Mouse (Mus musculus) limb, embryonic 10.5 days (tissue): ENCODE data around the gene Rbm25. TPM values are rescaled to one million over a fixed set of nuclear protein-coding genes. Genes with fewer than 3 reads are reported as not detected.
A peak's percentile ranks its signal among the peaks of the same experiment; 100 is the strongest.

Experiments used
- DNase-seq: peaks from one replicate; pipeline ENCODE4 v3.0.0-alpha.2; 2017; ENCODE audit warnings: low spot score
- H3K27ac ChIP-seq: fragments of 300-500 bp; sonication (generic); 2 replicates; pipeline ENCODE4 v1.5.1; 2016; ENCODE audit warnings: mild to moderate bottlenecking
- H3K27me3 ChIP-seq: fragments of 300-500 bp; sonication (generic); 2 replicates; pipeline ENCODE4 v1.6.1; 2016; ENCODE audit warnings: low read depth, mild to moderate bottlenecking; ENCODE audit not compliant: poor library complexity, severe bottlenecking
- H3K36me3 ChIP-seq: fragments of 300-500 bp; sonication (generic); 2 replicates; pipeline ENCODE4 v1.6.1; 2016; ENCODE audit warnings: mild to moderate bottlenecking, moderate library complexity
- H3K4me1 ChIP-seq: fragments of 300-500 bp; sonication (generic); 2 replicates; pipeline ENCODE4 v1.6.1; 2016
- H3K4me3 ChIP-seq: fragments of 300-500 bp; sonication (generic); 2 replicates; pipeline ENCODE4 v1.5.1; 2016; ENCODE audit warnings: mild to moderate bottlenecking, moderate library complexity
- H3K9me3 ChIP-seq: fragments of 300-500 bp; sonication (generic); replicated peaks from 2 replicates; pipeline ENCODE4 v1.6.1; 2016; ENCODE audit warnings: mild to moderate bottlenecking
- WGBS: fragments of 180-500 bp; shearing (Covaris S2); methylation state at CpG from one replicate; pipeline ENCODE4 v1.1.7; 2016; 5-methylcytosine and 5-hydroxymethylcytosine counted together
- polyA plus RNA-seq: library from polyadenylated mRNA; unstranded; fragments of >200 nt; fragmentation: Nextera tagmentation; extraction: Ambion mirVana; gene quantifications from 2 replicates; pipeline ENCODE4 v1.2.1, GENCODE M21; 2016

Rbm25 gene
- polyA plus RNA-seq, 1 experiment from 2014 or later: 308 TPM

DNA sequence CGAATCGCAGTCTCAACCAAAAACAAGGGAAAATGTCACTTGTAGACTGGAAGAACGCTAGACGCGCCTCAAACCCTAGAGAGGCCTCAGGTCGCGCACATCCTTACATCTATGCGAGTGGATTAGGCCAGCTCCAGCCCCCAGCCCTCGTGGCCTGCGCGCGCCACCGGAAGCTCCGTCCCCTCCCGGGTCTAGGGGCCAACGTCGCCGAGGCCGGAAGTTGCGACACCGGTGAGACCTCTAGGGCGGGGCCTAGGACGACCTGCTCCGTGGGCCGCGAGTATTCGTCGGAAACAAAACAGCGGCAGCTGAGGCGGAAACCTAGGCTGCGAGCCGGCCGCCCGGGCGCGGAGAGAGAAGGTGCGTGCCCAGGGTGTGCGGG is 56.9 kb downstream of the Rbm25 start, which contains the start of gene Psen1:
Psen1 (plus strand) TSS at position 219 of the 382 bp plus-strand sequence.
- Histone ChIP-seq H3K9me3 (no peaks in the 10 kb centered on the region), H3K27me3 (no peaks in the 10 kb centered on the region), H3K27ac (peak within 1 kb of the TSS; percentile 95), H3K4me3 (peak within 1 kb of the TSS; percentile 99), H3K4me1 (peaks cover 10% of the 10 kb centered on the region), H3K36me3 (peaks cover 28% of the 10 kb centered on the region)
- peak; percentile 98 for DNase-seq
- WGBS: under 1% methylated on average over 38 of the region's 38 CpGs

- H3K9me3 ChIP-seq: no peaks in the 10 kb centered on the region
- H3K4me3 ChIP-seq: peak overlapping the region; percentile 99
- peaks cover 26% of the 10 kb centered on the region for H3K36me3 ChIP-seq
- 1% methylated on average over 49 of the region's 49 CpGs for WGBS
- peaks cover 10% of the 10 kb centered on the region for H3K4me1 ChIP-seq
- no peaks in the 10 kb centered on the region for H3K27me3 ChIP-seq
- H3K27ac ChIP-seq: peak overlapping the region; percentile 95
- DNase-seq: no peak
Measured at GRCm38 (mm10) chr12:83688316-83689086, 57.5 kb downstream of the Rbm25 start.

GRCm38 (mm10) chr12:83689087-83689432 is 58.0 kb downstream of the Rbm25 start:
- peaks cover 20% of the 10 kb centered on the region for H3K36me3 ChIP-seq
- peak overlapping the region; percentile 99 for H3K4me3 ChIP-seq
- no peak for DNase-seq
- H3K27ac ChIP-seq: peak overlapping the region; percentile 95
- H3K27me3 ChIP-seq: no peaks in the 10 kb centered on the region
- WGBS: 35% methylated on average over 6 of the region's 6 CpGs
- peaks cover 10% of the 10 kb centered on the region for H3K4me1 ChIP-seq
- H3K9me3 ChIP-seq: no peaks in the 10 kb centered on the region

- WGBS: 91% methylated on average over 5 of the region's 5 CpGs
- Histone ChIP-seq H3K27me3 (no peaks in the 10 kb centered on the region), H3K4me3 (no peak overlapping the region), H3K4me1 (peaks cover 7% of the 10 kb centered on the region), H3K9me3 (no peaks in the 10 kb centered on the region), H3K36me3 (peaks cover 20% of the 10 kb centered on the region), H3K27ac (no peak overlapping the region)
- DNase-seq: no peak
Measured at GRCm38 (mm10) chr12:83694011-83694410, 63.0 kb downstream of the Rbm25 start.

GRCm38 (mm10) chr12:83694669-83695068 is 63.6 kb downstream of the Rbm25 start:
- no peaks in the 10 kb centered on the region for H3K9me3 ChIP-seq
- H3K4me1 ChIP-seq: peaks cover under 1% of the 10 kb centered on the region
- DNase-seq: no peak
- H3K36me3 ChIP-seq: peaks cover 26% of the 10 kb centered on the region
- WGBS: 95% methylated on average over 3 of the region's 3 CpGs
- no peak overlapping the region for H3K4me3 ChIP-seq
- H3K27me3 ChIP-seq: no peaks in the 10 kb centered on the region
- H3K27ac ChIP-seq: no peak overlapping the region

GRCm38 (mm10) chr12:83698637-83699036 is 67.6 kb downstream of the Rbm25 start:
- Histone ChIP-seq H3K4me3 (no peak overlapping the region), H3K4me1 (no peaks in the 10 kb centered on the region), H3K9me3 (no peaks in the 10 kb centered on the region), H3K36me3 (peaks cover 51% of the 10 kb centered on the region), H3K27me3 (no peaks in the 10 kb centered on the region), H3K27ac (no peak overlapping the region)
- no peak for DNase-seq
- WGBS: 92% methylated on average over 4 of the region's 4 CpGs

- WGBS: 90% methylated on average over 7 of the region's 7 CpGs
- DNase-seq: no peak
- no peaks in the 10 kb centered on the region for H3K9me3 ChIP-seq
- no peak overlapping the region for H3K4me3 ChIP-seq
- no peaks in the 10 kb centered on the region; the same call in 1 of the 2 replicates for H3K4me1 ChIP-seq
- no peak overlapping the region for H3K27ac ChIP-seq
- H3K27me3 ChIP-seq: no peaks in the 10 kb centered on the region
- H3K36me3 ChIP-seq: peaks cover 60% of the 10 kb centered on the region
Measured at GRCm38 (mm10) chr12:83701608-83702007, 70.6 kb downstream of the Rbm25 start.

GRCm38 (mm10) chr12:83702796-83703195 is 71.8 kb downstream of the Rbm25 start:
- no peaks in the 10 kb centered on the region for H3K27me3 ChIP-seq
- DNase-seq: no peak
- no peaks in the 10 kb centered on the region; the same call in 1 of the 2 replicates for H3K4me1 ChIP-seq
- whole genome bisulfite sequencing: 91% methylated on average over 4 of the region's 4 CpGs
- H3K9me3 ChIP-seq: no peaks in the 10 kb centered on the region
- no peak overlapping the region for H3K27ac ChIP-seq
- no peak overlapping the region for H3K4me3 ChIP-seq
- H3K36me3 ChIP-seq: peaks cover 70% of the 10 kb centered on the region

- H3K4me3 ChIP-seq: no peak overlapping the region
- H3K4me1 ChIP-seq: no peaks in the 10 kb centered on the region; the same call in 1 of the 2 replicates
- H3K27me3 ChIP-seq: no peaks in the 10 kb centered on the region
- WGBS: 82% methylated on average over 4 of the region's 4 CpGs
- no peaks in the 10 kb centered on the region for H3K9me3 ChIP-seq
- H3K36me3 ChIP-seq: peaks cover 61% of the 10 kb centered on the region
- DNase-seq: no peak
- no peak overlapping the region for H3K27ac ChIP-seq
Measured at GRCm38 (mm10) chr12:83706951-83707350, 75.9 kb downstream of the Rbm25 start.

DNA sequence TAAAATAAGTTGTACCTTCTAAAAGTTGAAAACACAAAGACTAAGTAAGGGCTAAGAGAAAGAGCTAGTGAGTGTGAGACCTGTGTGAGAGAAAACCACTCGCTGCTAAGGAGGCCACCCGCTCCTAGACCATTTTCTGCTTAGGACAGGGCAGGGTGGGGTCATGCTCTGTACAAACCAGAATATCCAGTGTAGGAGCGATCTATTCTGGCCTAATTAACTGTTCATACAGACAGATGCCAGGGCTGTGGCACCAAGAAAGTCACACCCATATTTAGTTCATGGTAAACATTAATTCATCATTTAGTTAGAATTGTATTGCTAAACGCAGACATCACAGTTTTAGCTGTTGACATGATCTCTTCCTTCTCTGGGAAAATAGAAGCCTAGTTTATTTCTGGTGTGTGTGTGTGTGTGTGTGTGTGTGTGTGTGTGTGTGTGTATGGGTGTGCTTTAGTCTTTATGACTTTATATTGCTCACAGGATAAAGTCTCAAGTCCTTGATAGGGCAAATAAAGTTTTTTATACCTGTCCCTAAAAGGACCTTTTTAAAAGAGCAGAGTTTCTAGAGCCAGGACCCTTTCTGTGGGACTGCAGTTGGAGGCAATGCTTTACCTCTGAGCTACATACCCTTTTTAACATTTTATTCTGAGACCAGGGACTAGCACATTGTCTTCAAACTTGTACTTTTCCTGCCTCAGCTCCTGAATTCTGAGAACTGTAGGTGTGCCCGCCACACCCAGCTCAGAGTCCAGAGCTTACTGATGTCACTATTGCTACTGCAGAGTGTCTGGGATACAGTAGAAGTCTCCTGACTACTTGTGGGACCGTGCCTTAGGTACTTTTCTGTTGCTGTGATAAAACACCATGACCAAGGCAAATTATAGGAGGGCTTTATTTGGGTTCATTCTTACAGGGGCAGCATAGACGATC is 77.4 kb downstream of the Rbm25 start:
- Histone ChIP-seq H3K27ac (no peak overlapping the region), H3K9me3 (no peaks in the 10 kb centered on the region), H3K27me3 (no peaks in the 10 kb centered on the region), H3K4me3 (no peak overlapping the region), H3K36me3 (peaks cover 61% of the 10 kb centered on the region), H3K4me1 (no peaks in the 10 kb centered on the region; the same call in 1 of the 2 replicates)
- WGBS: 88% methylated on average over 7 of the region's 7 CpGs
- DNase-seq: no peak

DNA sequence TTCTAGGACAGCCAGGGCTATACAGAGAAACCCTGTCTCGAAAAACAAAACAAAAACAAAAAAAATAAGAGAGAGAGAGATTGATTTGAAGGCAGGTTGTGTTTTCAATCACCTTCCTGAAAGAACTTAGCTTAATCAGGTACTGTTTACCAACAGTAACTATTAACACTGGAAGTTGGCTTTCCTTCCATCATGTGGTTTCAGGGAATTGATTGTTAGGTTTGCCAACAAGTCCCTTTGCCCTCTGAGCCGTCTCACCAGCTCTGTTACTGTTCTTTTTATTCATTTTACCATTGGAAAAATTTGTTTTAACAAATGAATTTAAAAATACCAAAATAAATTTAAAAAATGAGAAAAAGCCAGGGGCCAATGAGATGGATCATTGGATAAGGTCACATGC is 78.9 kb downstream of the Rbm25 start:
- Histone ChIP-seq H3K4me3 (no peak overlapping the region), H3K27ac (no peak overlapping the region), H3K36me3 (peaks cover 65% of the 10 kb centered on the region), H3K4me1 (no peaks in the 10 kb centered on the region; the same call in 1 of the 2 replicates), H3K9me3 (no peaks in the 10 kb centered on the region), H3K27me3 (no peaks in the 10 kb centered on the region)
- WGBS: 87% methylated on average over 2 of the region's 2 CpGs
- no peak for DNase-seq

DNA sequence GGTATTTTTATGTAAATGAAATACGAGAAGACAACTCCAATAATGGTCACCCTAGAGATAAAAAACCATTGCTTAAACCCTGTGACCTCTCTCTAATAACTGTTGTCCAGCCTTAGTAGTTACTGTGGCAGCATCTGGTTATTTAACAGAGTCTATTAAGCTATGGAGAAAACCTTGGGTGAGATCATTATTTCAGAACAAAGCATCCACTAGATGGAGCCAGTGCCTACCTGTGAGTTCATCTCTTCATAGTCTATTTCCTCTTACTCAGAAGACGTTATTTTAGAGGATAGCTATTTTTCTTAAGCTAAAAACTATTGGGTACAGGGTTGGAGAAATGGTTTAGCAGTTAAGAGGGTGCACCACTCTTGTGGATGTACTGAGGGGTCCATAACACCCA is 82.7 kb downstream of the Rbm25 start:
- Histone ChIP-seq H3K4me1 (no peaks in the 10 kb centered on the region), H3K27ac (no peak overlapping the region), H3K4me3 (no peak overlapping the region), H3K36me3 (peaks cover 83% of the 10 kb centered on the region), H3K9me3 (no peaks in the 10 kb centered on the region), H3K27me3 (no peaks in the 10 kb centered on the region)
- no peak for DNase-seq
- 61% methylated on average over 2 of the region's 2 CpGs for WGBS
